Mouse (Mus musculus): Measurements from ENCODE around the gene Sln.

Sln gene

DNA sequence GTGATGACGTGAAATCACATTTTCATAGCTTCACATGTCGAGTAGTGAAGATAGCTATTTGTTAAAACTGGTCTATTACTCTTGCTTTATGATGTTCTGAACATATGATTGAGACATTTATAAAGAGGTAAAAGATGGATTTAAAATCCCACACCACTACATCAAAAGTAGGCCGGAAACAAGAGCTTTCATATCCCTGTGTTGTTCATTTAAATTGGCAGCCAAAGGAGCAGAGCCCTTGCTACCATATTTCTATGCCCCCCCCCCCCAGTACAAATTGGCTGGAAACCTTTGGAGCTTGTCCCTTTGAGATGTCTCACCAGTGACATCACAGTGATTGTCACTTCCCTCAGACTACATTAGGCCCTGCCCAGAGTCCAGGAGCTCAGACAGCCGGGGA lies at the start of gene Sln:
Gene Sln, plus strand, starts transcription at position 301 of the 400 bp plus-strand sequence.
- DNase-seq (ENCODE audit: low read depth) = no peak

GRCm38 (mm10) chr9:53802921-53803320 lies 47.0 kb upstream of the Sln start:
- peak; percentile 36 for DNase-seq (ENCODE audit: low read depth)

DNA sequence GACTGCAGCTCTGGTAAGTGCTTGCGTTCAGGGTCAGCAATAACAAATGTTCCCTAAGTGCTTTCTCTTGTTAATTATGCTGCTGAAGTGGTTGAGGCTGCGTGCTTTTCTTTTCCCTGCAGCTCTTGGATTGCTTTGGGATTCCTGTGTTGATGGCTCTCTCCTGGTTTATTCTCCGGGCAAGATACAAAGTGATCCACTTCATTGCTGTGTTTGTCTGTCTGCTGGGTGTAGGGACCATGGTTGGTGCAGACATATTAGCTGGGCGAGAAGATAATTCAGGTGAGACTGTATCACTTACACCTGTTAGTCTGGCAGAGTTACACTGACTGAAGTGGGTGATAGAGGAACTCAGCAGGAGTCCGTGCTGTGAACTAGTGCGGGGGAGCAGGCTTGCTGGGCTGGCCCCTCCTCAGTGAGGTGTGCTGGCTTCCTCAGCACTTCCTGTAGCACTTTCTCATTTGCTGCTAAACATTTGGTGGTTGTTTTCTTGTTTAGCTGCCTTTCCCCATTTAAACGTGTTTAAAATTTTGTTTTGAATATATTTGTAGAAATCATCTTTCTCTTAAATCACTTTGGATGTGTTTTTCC lies 43.4 kb upstream of the Sln start:
- peak; percentile 44 for DNase-seq (ENCODE audit: low read depth)

DNA sequence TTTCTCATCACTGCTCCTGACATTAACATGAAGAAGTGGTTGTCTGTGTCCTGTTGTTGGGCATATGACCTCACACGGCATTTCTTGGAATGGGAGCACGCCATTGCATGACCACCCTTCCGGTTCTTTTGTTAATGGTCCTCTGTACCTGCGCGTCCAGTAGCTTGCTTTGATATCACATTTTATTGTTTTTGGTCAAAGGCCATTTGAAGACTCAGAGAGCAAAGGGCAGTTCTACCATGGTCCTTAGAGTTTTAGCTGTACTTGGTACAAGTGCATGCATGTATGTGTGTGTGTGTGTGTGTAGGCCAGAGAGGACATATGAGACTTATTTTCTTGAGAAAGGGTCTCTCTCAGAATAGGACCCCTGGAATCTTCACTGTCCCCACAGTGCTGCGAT lies 36.5 kb upstream of the Sln start:
- DNase-seq (ENCODE audit: low read depth) = no peak

DNA sequence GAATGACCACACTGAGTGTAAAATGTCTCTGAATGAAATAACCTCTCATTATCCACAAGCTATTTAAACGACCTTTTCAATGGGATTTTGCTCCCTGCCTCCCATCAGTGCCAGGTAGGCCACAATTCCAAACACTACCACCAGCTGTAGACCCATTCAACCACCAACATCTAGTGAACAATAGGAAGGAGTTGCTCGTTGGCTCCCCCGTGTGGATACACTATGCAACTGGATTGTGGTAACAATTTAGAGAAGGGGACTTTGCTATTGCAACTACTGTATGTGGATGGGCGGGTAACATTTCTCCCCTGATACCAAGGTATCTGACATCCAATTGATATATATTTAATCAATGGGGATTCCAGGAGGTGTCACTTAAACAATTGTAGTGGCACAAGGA lies 31.2 kb upstream of the Sln start:
- DNase-seq (ENCODE audit: low read depth) = peak; percentile 71

- DNase-seq (ENCODE audit: low read depth) = peak; percentile 49
Observed at GRCm38 (mm10) chr9:53825318-53825717, 24.6 kb upstream of the Sln start.

DNA sequence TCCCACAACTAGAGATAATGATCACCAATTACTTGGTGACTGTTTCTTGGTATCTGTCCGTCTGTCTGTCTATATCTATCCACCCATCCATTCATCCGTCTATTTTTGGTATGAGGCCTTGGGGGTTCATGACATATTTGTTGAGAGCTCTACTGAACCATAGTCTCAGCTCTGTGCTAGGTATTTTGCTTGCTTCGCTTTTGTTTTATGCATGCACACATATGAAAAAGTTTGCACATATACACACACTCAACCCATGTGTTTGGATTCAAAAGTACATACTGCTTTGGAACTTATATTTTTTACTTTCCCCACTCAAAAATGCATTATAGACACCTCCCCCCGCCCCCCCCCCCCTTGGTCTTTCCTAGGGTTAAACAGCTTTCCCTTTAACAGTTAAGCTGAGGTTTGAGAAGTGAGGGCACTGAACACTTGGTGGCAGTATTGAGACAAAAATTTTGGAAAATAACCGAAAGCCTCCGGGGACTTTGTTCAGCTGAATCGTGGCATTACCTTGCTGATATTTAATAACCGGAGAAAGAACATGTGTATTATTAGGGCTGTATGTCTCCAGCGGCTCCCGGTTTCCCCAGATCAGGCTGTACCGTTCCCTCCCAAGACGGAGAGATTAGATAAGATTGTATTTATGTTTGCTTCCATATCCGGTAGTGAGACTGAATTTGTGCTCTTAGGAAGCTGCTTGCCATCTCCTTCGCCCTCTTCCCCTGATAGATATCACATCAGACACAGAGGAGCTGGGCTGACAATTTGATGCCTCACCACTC lies 20.7 kb upstream of the Sln start:
- DNase-seq (ENCODE audit: low read depth) = peak; percentile 62

- DNase-seq (ENCODE audit: low read depth) = no peak
Observed at GRCm38 (mm10) chr9:53829866-53830209, 20.1 kb upstream of the Sln start.

GRCm38 (mm10) chr9:53835039-53835438 lies 14.9 kb upstream of the Sln start:
- no peak for DNase-seq (ENCODE audit: low read depth)

- DNase-seq (ENCODE audit: low read depth) = no peak
Observed at GRCm38 (mm10) chr9:53835976-53836375, 14.0 kb upstream of the Sln start.

- DNase-seq (ENCODE audit: low read depth) = no peak
Observed at GRCm38 (mm10) chr9:53838816-53839215, 11.1 kb upstream of the Sln start.

DNA sequence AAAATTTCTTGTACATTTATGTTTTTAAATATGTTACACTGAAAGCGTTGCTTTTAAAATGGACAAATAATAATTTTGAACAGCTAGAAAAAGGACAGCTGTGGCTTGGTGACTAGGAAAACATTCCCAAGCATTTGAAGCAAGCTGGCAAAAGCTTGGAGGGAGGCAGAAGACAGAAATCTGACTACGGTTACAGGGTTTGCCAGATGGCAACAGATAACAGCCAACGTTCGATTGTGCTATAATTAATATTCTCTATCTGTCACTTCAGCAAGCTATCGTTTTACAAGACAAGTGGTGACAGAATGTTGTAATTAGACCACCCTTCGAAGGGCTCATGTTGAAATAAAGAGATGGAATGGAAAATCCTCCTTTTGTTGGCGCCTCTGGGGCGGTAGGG lies 1.4 kb upstream of the Sln start:
- no peak for DNase-seq (ENCODE audit: low read depth)

DNA sequence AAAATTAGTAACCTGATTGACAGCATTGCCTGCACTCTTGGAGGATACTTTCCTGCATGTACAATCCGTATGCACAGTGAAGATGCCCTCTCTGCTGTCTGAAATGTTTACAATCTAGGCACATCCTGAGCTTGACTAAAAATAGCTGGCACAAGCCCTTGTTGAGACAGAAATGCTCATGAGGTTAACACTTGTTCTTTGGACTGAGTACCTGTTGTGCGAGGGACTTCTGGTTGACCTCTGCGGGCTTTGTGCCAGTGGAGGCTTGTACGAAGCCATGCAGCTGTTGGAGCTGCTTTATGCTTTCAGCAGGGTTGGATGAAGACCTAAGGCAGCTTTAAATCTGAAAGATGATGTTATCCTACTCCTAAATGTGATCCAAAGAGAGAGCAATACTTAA lies 2.2 kb downstream of the Sln start:
- no peak for DNase-seq (ENCODE audit: low read depth)

GRCm38 (mm10) chr9:53853672-53854071 lies 3.7 kb downstream of the Sln start:
- no peak for DNase-seq (ENCODE audit: low read depth)

GRCm38 (mm10) chr9:53854525-53854924 lies 4.6 kb downstream of the Sln start:
- DNase-seq (ENCODE audit: low read depth) = no peak

- DNase-seq (ENCODE audit: low read depth) = no peak
Observed at GRCm38 (mm10) chr9:53857864-53858263, 7.9 kb downstream of the Sln start.

GRCm38 (mm10) chr9:53873239-53873638 lies 23.3 kb downstream of the Sln start:
- DNase-seq (ENCODE audit: low read depth) = no peak

DNA sequence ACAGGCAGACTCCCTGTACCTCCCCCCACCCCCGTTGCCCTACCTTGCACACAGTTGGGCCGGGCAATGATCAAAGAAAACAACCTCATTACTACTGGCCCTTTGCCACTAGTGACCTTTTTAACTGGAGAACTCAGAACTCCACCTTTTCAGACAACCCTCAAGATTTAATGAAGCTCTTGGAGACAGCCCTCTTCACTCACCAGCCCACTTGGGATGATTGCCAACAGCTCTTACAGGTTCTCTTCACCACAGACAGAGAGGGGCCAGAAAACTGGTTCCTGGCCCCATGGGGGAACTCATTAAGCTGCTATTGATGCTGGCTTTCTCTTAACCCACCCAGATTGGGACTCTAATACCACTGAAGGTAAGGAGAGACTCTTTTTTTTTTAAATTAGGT lies 27.5 kb downstream of the Sln start:
- no peak for DNase-seq (ENCODE audit: low read depth)

- no peak for DNase-seq (ENCODE audit: low read depth)
Observed at GRCm38 (mm10) chr9:53883588-53884280, 33.8 kb downstream of the Sln start.

- DNase-seq (ENCODE audit: low read depth) = no peak
Observed at GRCm38 (mm10) chr9:53890075-53890474, 40.1 kb downstream of the Sln start.

GRCm38 (mm10) chr9:53895827-53896226 lies 45.9 kb downstream of the Sln start:
- no peak for DNase-seq (ENCODE audit: low read depth)

DNA sequence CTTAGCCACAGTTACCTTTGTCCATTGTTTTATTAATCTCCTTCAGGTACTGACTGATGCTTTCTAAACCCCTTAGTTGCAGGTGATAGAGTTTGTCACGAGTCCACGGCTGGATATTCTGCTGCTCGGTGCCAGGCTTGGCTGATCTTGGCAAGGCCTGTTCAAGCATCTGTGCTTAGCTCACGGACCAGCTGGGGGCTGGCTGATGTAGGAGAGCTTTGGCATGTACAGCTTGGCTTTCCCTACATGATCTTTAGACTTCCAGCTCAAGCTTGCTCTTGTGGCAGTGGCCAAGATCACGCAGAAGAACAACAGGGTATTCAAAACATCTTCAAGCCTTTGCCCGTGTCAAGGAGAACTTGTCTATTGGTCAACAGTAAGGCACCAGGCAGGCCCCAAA lies 49.9 kb downstream of the Sln start:
- no peak for DNase-seq (ENCODE audit: low read depth)

DNA sequence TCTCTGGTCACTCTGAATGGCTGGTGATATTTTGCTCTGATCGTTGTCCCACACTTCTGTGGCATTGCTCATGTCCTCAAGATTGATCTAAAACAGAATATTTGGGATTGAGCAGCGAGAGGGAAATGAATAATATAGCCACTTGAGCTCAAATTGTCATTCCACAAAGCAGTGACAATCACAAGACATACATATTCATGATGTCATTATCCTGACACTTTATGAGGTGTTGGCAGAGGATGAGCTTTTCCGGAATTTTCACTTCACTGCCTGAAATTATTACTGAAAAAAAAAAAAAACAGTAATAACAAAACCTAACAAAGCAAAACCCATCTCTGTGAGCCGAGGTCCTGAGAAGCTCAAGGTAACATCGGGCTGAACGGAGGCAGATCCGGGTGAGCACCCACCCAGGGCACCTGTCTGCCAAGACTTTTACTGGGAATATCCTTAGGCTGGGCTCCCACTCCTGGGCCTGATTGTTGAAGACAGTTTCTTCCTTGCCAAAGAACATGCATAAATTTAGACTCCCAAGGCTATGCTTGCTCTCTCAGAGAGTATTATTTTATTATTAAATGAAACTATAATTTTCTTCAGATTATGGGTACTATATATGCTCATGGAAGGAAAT lies 53.4 kb downstream of the Sln start:
- no peak for DNase-seq (ENCODE audit: low read depth)
